Mouse (Mus musculus) frontal cortex, adult 2 months (tissue): ENCODE measurements around the gene Obox6. TPM values are rescaled to one million over a fixed set of nuclear protein-coding genes. Genes with fewer than 3 reads are reported as not detected.

ENCODE experiments used
- DNase-seq, 2 experiments: peaks; one replicate each; pipeline ENCODE4 v3.0.0; 2022; ENCODE audit warnings: low spot score in 1 of 2; ENCODE audit errors: extremely low spot score in 1 of 2
- polyA plus RNA-seq: library from polyadenylated mRNA; depleted of rRNA; stranded (reverse); fragments of >200 nt; gene quantifications from 2 replicates; pipeline ENCODE4 v1.2.3, GENCODE M21; 2012; rRNA removed

Gene Obox6
- polyA plus RNA-seq, result not detected in 2 replicates

GRCm38 (mm10) chr7:15839578-15839977 is at the start of gene Obox6:
Gene Obox6 (minus strand): TSS chr7:15839678.
- no peak for DNase-seq

- DNase-seq, result no peak
These were observed 44.6 kb upstream of the Obox6 start for GRCm38 (mm10) chr7:15884127-15884526.

- DNase-seq, result no peak
These were observed 42.8 kb upstream of the Obox6 start, which contains the start of gene Crxos for GRCm38 (mm10) chr7:15882317-15882716. Gene Crxos (plus strand): TSS chr7:15882617.

GRCm38 (mm10) chr7:15881831-15882230 is 42.4 kb upstream of the Obox6 start:
- no peak for DNase-seq

GRCm38 (mm10) chr7:15881388-15881787 is 41.9 kb upstream of the Obox6 start:
- DNase-seq, result no peak

GRCm38 (mm10) chr7:15879756-15880155 is 40.3 kb upstream of the Obox6 start, which contains the start of gene Crx:
Gene Crx (minus strand): TSS chr7:15879968.
- DNase-seq, result no peak

GRCm38 (mm10) chr7:15864104-15864503 is 24.6 kb upstream of the Obox6 start:
- no peak for DNase-seq

- DNase-seq, result peak in 1 of 2 experiments; percentile 13
These were observed 20.2 kb upstream of the Obox6 start for GRCm38 (mm10) chr7:15859657-15860056.

Other genes starting within 250 kb of the Obox6 start
- not detected in 2 replicates for gene Obox3, start 199.8 kb downstream of the Obox6 start, polyA plus RNA-seq
- not detected in 2 replicates for gene Obox5, start 89.5 kb downstream of the Obox6 start, polyA plus RNA-seq
- gene Crx, start 40.3 kb upstream of the Obox6 start, polyA plus RNA-seq, result 0.04 TPM in 1 of 2 replicates, not detected in the other
- gene Crxos, start 42.9 kb upstream of the Obox6 start, polyA plus RNA-seq, result 0.28 TPM in 1 of 2 replicates, not detected in the other
- gene Selenow, start 82.7 kb upstream of the Obox6 start, polyA plus RNA-seq, result 1,744 and 2,160 TPM in 2 replicates
- gene Nop53, start 106.4 kb upstream of the Obox6 start, polyA plus RNA-seq, result 104 and 109 TPM in 2 replicates
- gene Ehd2, start 127.9 kb upstream of the Obox6 start, polyA plus RNA-seq, result 5.0 and 5.6 TPM in 2 replicates
- gene Bicra, start 208.2 kb upstream of the Obox6 start, polyA plus RNA-seq, result 10.2 and 10.6 TPM in 2 replicates
- 0.40 and 0.42 TPM in 2 replicates for gene Zfp541, start 222.1 kb upstream of the Obox6 start, polyA plus RNA-seq